Mouse (Mus musculus) frontal cortex, postnatal 25 days (tissue): ENCODE measurements at regions not wholly inside any gene's neighbourhood (a gene's known extent, or its start where the extent isn't known, plus 50 kb on each side); places are given as distances from the start of the nearest gene placed in this dataset.

Source experiments
- DNase-seq, 2 experiments: peaks; one replicate each; pipeline ENCODE4 v3.0.0; 2022; ENCODE audit warnings: low spot score in 2 of 2

GRCm38 (mm10) chr15:61514324-61514723 is 591.5 kb upstream of the A1bg start:
- DNase-seq: no peak

- no peak for DNase-seq
Observed at GRCm38 (mm10) chr15:61508806-61509205, 586.0 kb upstream of the A1bg start.

GRCm38 (mm10) chr15:61506361-61506897 is 583.6 kb upstream of the A1bg start:
- no peak for DNase-seq

GRCm38 (mm10) chr15:61503436-61503835 is 580.6 kb upstream of the A1bg start:
- no peak for DNase-seq

- no peak for DNase-seq
Observed at GRCm38 (mm10) chr15:61489731-61490130, 566.9 kb upstream of the A1bg start.

GRCm38 (mm10) chr15:61481861-61482260 is 559.0 kb upstream of the A1bg start:
- DNase-seq: no peak

GRCm38 (mm10) chr15:61473900-61474299 is 551.1 kb upstream of the A1bg start:
- DNase-seq: no peak

GRCm38 (mm10) chr15:61455042-61455441 is 532.2 kb upstream of the A1bg start:
- DNase-seq: no peak

GRCm38 (mm10) chr15:61454350-61454671 is 531.5 kb upstream of the A1bg start:
- no peak for DNase-seq

- DNase-seq: no peak
Observed at GRCm38 (mm10) chr15:61453656-61454349, 531.0 kb upstream of the A1bg start.

GRCm38 (mm10) chr15:61450217-61450616 is 527.4 kb upstream of the A1bg start:
- no peak for DNase-seq

GRCm38 (mm10) chr15:61448482-61448881 is 525.7 kb upstream of the A1bg start:
- DNase-seq: no peak

GRCm38 (mm10) chr15:61446053-61446840 is 523.4 kb upstream of the A1bg start:
- no peak for DNase-seq

- DNase-seq: no peak
Observed at GRCm38 (mm10) chr15:61441734-61442398, 519.1 kb upstream of the A1bg start.

- no peak for DNase-seq
Observed at GRCm38 (mm10) chr15:61441012-61441411, 518.2 kb upstream of the A1bg start.

- DNase-seq: no peak
Observed at GRCm38 (mm10) chr15:61440284-61440683, 517.5 kb upstream of the A1bg start.

- DNase-seq: no peak
Observed at GRCm38 (mm10) chr15:61439623-61440170, 516.9 kb upstream of the A1bg start.

GRCm38 (mm10) chr15:61428818-61429415 is 506.1 kb upstream of the A1bg start:
- no peak for DNase-seq

- no peak for DNase-seq
Observed at GRCm38 (mm10) chr15:61422989-61423388, 500.2 kb upstream of the A1bg start.

GRCm38 (mm10) chr15:61417506-61417905 is 494.7 kb upstream of the A1bg start:
- DNase-seq: no peak

- DNase-seq: no peak
Observed at GRCm38 (mm10) chr15:61416841-61417240, 494.0 kb upstream of the A1bg start.

GRCm38 (mm10) chr15:61415626-61416025 is 492.8 kb upstream of the A1bg start:
- DNase-seq: no peak
